Mouse (Mus musculus): ENCODE measurements around the gene Atf4. TPM values are rescaled to one million over a fixed set of nuclear protein-coding genes. Genes with fewer than 3 reads are reported as not detected.

Atf4 gene
- polyA plus RNA-seq, 1 experiment from 2014 or later = 136 TPM

GRCm38 (mm10) chr15:80233733-80234509 lies 21.1 kb upstream of the Atf4 start, which contains the start of gene Mief1:
Gene Mief1 (plus strand): TSS chr15:80234018.
- peak; percentile 97 for DNase-seq (ENCODE audit: low spot score)
- H3K9ac ChIP-seq (ENCODE audit: low read length) = peak within 1 kb of the TSS; percentile 89
- H3K4me2 ChIP-seq (ENCODE audit: low read length) = peak within 1 kb of the TSS; percentile 85
- peaks cover 33% of the 10 kb centered on the region for H3K36me3 ChIP-seq (ENCODE audit: control insufficient read depth, insufficient read depth, low read length)
- peaks cover 15% of the 10 kb centered on the region for H3K4me1 ChIP-seq (replicated peaks; ENCODE audit: control insufficient read depth, insufficient read depth, low read length)
- ATAC-seq (replicated peaks; ENCODE audit: low FRiP score, low TSS enrichment, low read depth) = peak; percentile 98
- WGBS = under 1% methylated on average over 64 of the region's 67 CpGs
- peak within 1 kb of the TSS; percentile 99 for H3K4me3 ChIP-seq (ENCODE audit: low read depth, low read length)
- peak within 1 kb of the TSS; percentile 72 for H3K27ac ChIP-seq (ENCODE audit: low read depth)
- no peaks in the 10 kb centered on the region for H3K9me3 ChIP-seq (ENCODE audit: control insufficient read depth, low read length)
- H3K27me3 ChIP-seq (replicated peaks; ENCODE audit: control insufficient read depth, insufficient read depth, low read length) = no peaks in the 10 kb centered on the region

DNA sequence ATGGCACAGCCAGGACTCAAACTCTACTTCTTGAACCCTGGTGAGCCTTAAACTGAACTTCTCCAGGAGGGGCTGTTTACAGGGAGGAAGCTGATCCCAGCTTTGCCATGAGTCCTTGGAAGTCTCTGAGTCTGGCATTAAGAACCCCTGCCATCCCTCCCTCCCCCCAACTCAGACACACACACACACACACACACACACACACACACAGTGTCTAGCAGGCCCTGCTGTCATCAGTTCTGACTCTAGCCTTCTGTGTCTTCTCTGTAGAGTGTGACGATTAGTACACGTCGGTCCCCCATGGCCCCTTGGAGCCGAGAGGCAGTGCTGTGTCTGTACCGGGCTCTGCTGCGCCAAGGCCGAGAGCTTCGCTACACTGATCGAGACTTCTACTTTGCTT lies 19.4 kb upstream of the Atf4 start, which contains the start of gene AC140267.1:
TSS of gene AC140267.1 (plus strand) at position 301 of the 400 bp plus-strand sequence.
- H3K27ac ChIP-seq (ENCODE audit: low read depth) = 0 out of 2 replicates have a peak within 1 kb of the TSS, but pooled peaks have one; percentile 72
- 95% methylated on average over 9 of the region's 9 CpGs for WGBS
- peaks cover 43% of the 10 kb centered on the region for H3K36me3 ChIP-seq (ENCODE audit: control insufficient read depth, insufficient read depth, low read length)

DNA sequence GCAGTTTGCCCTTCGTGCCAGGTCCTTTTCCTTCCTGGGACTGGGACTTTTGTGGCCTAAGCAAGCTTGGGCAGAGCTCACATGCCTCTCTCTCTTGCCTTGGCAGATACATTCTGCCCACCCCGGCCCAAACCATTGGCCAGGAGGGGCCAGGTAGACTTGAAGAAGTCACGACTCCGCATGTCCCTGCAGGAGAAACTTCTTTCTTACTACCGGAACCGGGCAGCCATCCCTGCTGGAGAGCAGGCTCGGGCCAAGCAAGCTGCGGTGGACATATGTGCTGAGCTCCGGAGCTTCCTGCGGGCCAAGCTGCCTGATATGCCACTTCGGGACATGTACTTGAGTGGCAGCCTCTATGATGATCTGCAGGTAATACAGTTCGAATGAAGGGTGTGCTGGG lies 6.8 kb upstream of the Atf4 start:
- WGBS = 95% methylated on average over 12 of the region's 12 CpGs
- ATAC-seq (replicated peaks; ENCODE audit: low FRiP score, low TSS enrichment, low read depth) = no peak
- Histone ChIP-seq H3K27me3 (replicated peaks; ENCODE audit: control insufficient read depth, insufficient read depth, low read length) (no peaks in the 10 kb centered on the region), H3K9ac (ENCODE audit: low read length) (no peak overlapping the region), H3K4me3 (ENCODE audit: low read depth, low read length) (no peak overlapping the region), H3K27ac (ENCODE audit: low read depth) (no peak overlapping the region), H3K36me3 (ENCODE audit: control insufficient read depth, insufficient read depth, low read length) (peaks cover 88% of the 10 kb centered on the region), H3K4me1 (replicated peaks; ENCODE audit: control insufficient read depth, insufficient read depth, low read length) (no peaks in the 10 kb centered on the region), H3K4me2 (ENCODE audit: low read length) (no peak overlapping the region), H3K9me3 (ENCODE audit: control insufficient read depth, low read length) (no peaks in the 10 kb centered on the region)
- no peak for DNase-seq (ENCODE audit: low spot score)

More for the DNA sequence above, 19.4 kb upstream of the Atf4 start, which contains the start of gene AC140267.1:
- no peaks in the 10 kb centered on the region for H3K9me3 ChIP-seq (ENCODE audit: control insufficient read depth, low read length)
- peak within 1 kb of the TSS; percentile 85 for H3K4me2 ChIP-seq (ENCODE audit: low read length)
- ATAC-seq (replicated peaks; ENCODE audit: low FRiP score, low TSS enrichment, low read depth) (no peak), DNase-seq (ENCODE audit: low spot score) (no peak)
- H3K9ac ChIP-seq (ENCODE audit: low read length) = peak within 1 kb of the TSS; percentile 89
- H3K27me3 ChIP-seq (replicated peaks; ENCODE audit: control insufficient read depth, insufficient read depth, low read length) = no peaks in the 10 kb centered on the region
- H3K4me3 ChIP-seq (ENCODE audit: low read depth, low read length) = peak within 1 kb of the TSS; percentile 99
- H3K4me1 ChIP-seq (replicated peaks; ENCODE audit: control insufficient read depth, insufficient read depth, low read length) = peaks cover 15% of the 10 kb centered on the region

GRCm38 (mm10) chr15:80248596-80248995 lies 6.4 kb upstream of the Atf4 start:
- Histone ChIP-seq H3K9ac (ENCODE audit: low read length) (no peak overlapping the region), H3K4me3 (ENCODE audit: low read depth, low read length) (no peak overlapping the region), H3K36me3 (ENCODE audit: control insufficient read depth, insufficient read depth, low read length) (peaks cover 85% of the 10 kb centered on the region), H3K4me1 (replicated peaks; ENCODE audit: control insufficient read depth, insufficient read depth, low read length) (0 out of 2 replicates have a peak, but pooled peaks cover 3% of the 10 kb centered on the region), H3K27ac (ENCODE audit: low read depth) (no peak overlapping the region), H3K4me2 (ENCODE audit: low read length) (no peak overlapping the region), H3K9me3 (ENCODE audit: control insufficient read depth, low read length) (no peaks in the 10 kb centered on the region), H3K27me3 (replicated peaks; ENCODE audit: control insufficient read depth, insufficient read depth, low read length) (no peaks in the 10 kb centered on the region)
- DNase-seq (ENCODE audit: low spot score) = no peak
- WGBS = 94% methylated on average over 1 of the region's 1 CpGs
- ATAC-seq (replicated peaks; ENCODE audit: low FRiP score, low TSS enrichment, low read depth) = no peak

GRCm38 (mm10) chr15:80249672-80250071 lies 5.3 kb upstream of the Atf4 start:
- no peaks in the 10 kb centered on the region for H3K9me3 ChIP-seq (ENCODE audit: control insufficient read depth, low read length)
- 96% methylated on average over 10 of the region's 10 CpGs for WGBS
- H3K4me3 ChIP-seq (ENCODE audit: low read depth, low read length) = no peak overlapping the region
- H3K27me3 ChIP-seq (replicated peaks; ENCODE audit: control insufficient read depth, insufficient read depth, low read length) = no peaks in the 10 kb centered on the region
- no peak overlapping the region for H3K9ac ChIP-seq (ENCODE audit: low read length)
- H3K27ac ChIP-seq (ENCODE audit: low read depth) = no peak overlapping the region
- no peak overlapping the region for H3K4me2 ChIP-seq (ENCODE audit: low read length)
- peaks cover 75% of the 10 kb centered on the region for H3K36me3 ChIP-seq (ENCODE audit: control insufficient read depth, insufficient read depth, low read length)
- H3K4me1 ChIP-seq (replicated peaks; ENCODE audit: control insufficient read depth, insufficient read depth, low read length) = peaks cover 12% of the 10 kb centered on the region; the same call in 1 of the 2 replicates
- ATAC-seq (replicated peaks; ENCODE audit: low FRiP score, low TSS enrichment, low read depth) (no peak), DNase-seq (ENCODE audit: low spot score) (no peak)

DNA sequence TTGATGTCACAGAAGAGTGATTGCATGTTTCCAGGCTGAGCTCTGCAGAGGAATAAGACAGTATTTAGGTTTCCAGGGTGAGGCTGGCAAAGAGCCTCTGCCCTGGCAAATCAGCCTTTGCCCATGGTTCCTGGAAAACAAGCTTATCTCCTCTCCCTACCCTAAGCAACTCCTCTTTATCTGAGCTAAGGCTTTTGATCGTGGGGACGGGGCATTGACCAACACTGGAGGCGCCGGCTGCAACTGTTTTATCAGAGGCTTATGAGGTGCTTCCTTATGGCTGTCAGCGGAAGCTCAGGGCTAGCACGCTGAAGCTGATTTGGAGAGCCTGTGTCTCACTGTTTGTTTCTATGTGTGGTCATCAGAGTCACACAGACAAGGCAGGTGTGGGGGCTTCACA lies 4.4 kb upstream of the Atf4 start:
- no peaks in the 10 kb centered on the region for H3K9me3 ChIP-seq (ENCODE audit: control insufficient read depth, low read length)
- peaks cover 69% of the 10 kb centered on the region for H3K36me3 ChIP-seq (ENCODE audit: control insufficient read depth, insufficient read depth, low read length)
- no peak overlapping the region for H3K4me3 ChIP-seq (ENCODE audit: low read depth, low read length)
- ATAC-seq (replicated peaks; ENCODE audit: low FRiP score, low TSS enrichment, low read depth) (no peak), DNase-seq (ENCODE audit: low spot score) (no peak)
- H3K4me2 ChIP-seq (ENCODE audit: low read length) = no peak overlapping the region
- no peak overlapping the region for H3K27ac ChIP-seq (ENCODE audit: low read depth)
- H3K9ac ChIP-seq (ENCODE audit: low read length) = no peak overlapping the region
- no peaks in the 10 kb centered on the region for H3K27me3 ChIP-seq (replicated peaks; ENCODE audit: control insufficient read depth, insufficient read depth, low read length)
- WGBS = 85% methylated on average over 6 of the region's 6 CpGs
- H3K4me1 ChIP-seq (replicated peaks; ENCODE audit: control insufficient read depth, insufficient read depth, low read length) = peaks cover 12% of the 10 kb centered on the region; the same call in 1 of the 2 replicates

DNA sequence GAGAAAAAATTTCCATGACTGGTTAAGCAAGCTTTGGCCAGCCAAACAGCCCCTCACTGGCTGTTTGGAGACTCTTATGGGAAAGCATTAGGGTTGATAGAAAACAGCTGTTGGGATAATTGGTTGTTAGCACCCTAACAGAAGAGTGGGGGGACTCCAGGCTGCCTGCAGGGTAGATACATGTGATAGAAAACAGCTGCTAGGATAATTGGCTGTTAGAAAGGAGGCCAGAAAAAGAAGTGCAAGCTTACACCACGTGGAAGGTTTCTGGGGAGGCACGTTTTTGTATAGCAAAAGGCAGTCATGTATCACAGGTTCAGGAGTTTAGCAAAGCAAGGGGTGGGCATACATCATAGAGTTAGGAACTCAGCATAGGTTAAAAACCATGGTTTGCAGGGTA lies 1.5 kb upstream of the Atf4 start:
- Histone ChIP-seq H3K4me2 (ENCODE audit: low read length) (0 out of 2 replicates have a peak overlapping the region, but pooled peaks have one; percentile 69), H3K9ac (ENCODE audit: low read length) (no peak overlapping the region), H3K27ac (ENCODE audit: low read depth) (peak overlapping the region; percentile 99), H3K27me3 (replicated peaks; ENCODE audit: control insufficient read depth, insufficient read depth, low read length) (no peaks in the 10 kb centered on the region), H3K36me3 (ENCODE audit: control insufficient read depth, insufficient read depth, low read length) (peaks cover 65% of the 10 kb centered on the region), H3K9me3 (ENCODE audit: control insufficient read depth, low read length) (no peaks in the 10 kb centered on the region), H3K4me1 (replicated peaks; ENCODE audit: control insufficient read depth, insufficient read depth, low read length) (peaks cover 27% of the 10 kb centered on the region), H3K4me3 (ENCODE audit: low read depth, low read length) (no peak overlapping the region)
- ATAC-seq (replicated peaks; ENCODE audit: low FRiP score, low TSS enrichment, low read depth) (no peak), DNase-seq (ENCODE audit: low spot score) (peak; percentile 59)
- WGBS = 34% methylated on average over 2 of the region's 2 CpGs

- peak overlapping the region; percentile 69 for H3K4me2 ChIP-seq (ENCODE audit: low read length)
- 41% methylated on average over 6 of the region's 6 CpGs for WGBS
- peaks cover 27% of the 10 kb centered on the region for H3K4me1 ChIP-seq (replicated peaks; ENCODE audit: control insufficient read depth, insufficient read depth, low read length)
- ATAC-seq (replicated peaks; ENCODE audit: low FRiP score, low TSS enrichment, low read depth) (no peak), DNase-seq (ENCODE audit: low spot score) (no peak)
- H3K4me3 ChIP-seq (ENCODE audit: low read depth, low read length) = peak overlapping the region; percentile 100
- H3K9ac ChIP-seq (ENCODE audit: low read length) = peak overlapping the region; percentile 62
- no peaks in the 10 kb centered on the region for H3K9me3 ChIP-seq (ENCODE audit: control insufficient read depth, low read length)
- no peaks in the 10 kb centered on the region for H3K27me3 ChIP-seq (replicated peaks; ENCODE audit: control insufficient read depth, insufficient read depth, low read length)
- H3K27ac ChIP-seq (ENCODE audit: low read depth) = peak overlapping the region; percentile 99
- H3K36me3 ChIP-seq (ENCODE audit: control insufficient read depth, insufficient read depth, low read length) = peaks cover 63% of the 10 kb centered on the region
These were observed 777 bp upstream of the Atf4 start for GRCm38 (mm10) chr15:80254207-80254606.
